Mouse (Mus musculus): ENCODE results near the gene Tmem106a. TPM values are rescaled to one million over a fixed set of nuclear protein-coding genes. Genes with fewer than 3 reads are reported as not detected.

The Tmem106a gene
- total RNA-seq, 2 experiments from 2014 or later: 1.1 to 2.5 TPM

DNA sequence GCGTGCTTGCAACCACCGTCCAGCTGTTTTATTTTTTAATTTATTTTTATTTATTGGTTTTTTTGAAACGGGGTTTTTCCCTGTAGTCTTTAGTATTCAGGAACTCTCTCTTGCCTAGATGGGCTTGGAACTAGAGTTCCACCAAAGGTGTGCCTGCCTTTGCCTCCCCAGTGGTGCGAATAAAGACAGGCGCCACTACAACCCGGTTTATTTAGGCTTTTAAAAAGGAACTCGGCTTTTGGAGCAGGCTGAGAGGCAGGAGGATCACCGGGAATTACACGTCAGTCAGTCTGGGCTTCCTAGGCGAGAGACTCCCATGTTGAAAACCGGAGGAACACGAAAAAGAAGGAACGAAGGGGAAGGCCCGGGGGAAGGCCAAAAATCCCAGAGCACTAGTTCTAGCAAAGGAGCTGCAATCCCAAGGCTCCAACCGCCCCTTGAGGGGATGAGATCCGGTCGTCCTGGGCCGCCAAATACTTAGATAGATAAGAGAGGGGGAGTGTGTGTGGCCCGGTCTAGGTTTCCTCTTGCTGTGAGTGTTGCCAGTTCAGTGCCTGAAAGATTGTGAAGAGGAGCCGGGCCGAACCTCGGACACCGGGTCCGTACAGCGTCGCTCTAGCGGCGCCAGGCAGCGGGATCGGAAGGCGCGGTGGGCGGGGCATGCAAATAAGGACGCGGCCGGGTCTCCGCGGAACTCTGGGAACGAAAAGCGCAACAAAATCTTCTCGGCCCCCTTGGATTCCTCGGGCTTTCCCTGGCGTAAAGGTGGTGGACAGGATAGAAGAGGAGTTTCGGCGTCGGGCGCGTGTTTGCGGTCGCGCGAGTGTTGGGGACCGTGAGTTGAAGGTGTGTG is 59.0 kb downstream of the Tmem106a start:
- peak; percentile 73 for DNase-seq

Other genes with a start within 250 kb of the Tmem106a start
- gene G6pc, start 214.7 kb upstream of the Tmem106a start, total RNA-seq (2021): not detected
- gene Aarsd1, start 164.6 kb upstream of the Tmem106a start, total RNA-seq (2021): 10 to 100 TPM; 16.0 to 17.1 TPM
- 1 to 10 TPM; 5.8 to 7.1 TPM for gene Gm27029, start 157.4 kb upstream of the Tmem106a start, total RNA-seq (2021)
- 1 to 10 TPM; 6.6 to 7.3 TPM for gene Rundc1, start 157.2 kb upstream of the Tmem106a start, total RNA-seq (2021)
- 100 to 1,000 TPM; 106 to 110 TPM for gene Ptges3l, start 156.9 kb upstream of the Tmem106a start, total RNA-seq (2021)
- 10 to 100 TPM; 40.6 to 42.5 TPM for gene Rpl27, start 139.9 kb upstream of the Tmem106a start, total RNA-seq (2021)
- 10 to 100 TPM in 1 of 2 experiments, 1 to 10 TPM in 1; 8.5 to 10.8 TPM for gene Ifi35, start 133.8 kb upstream of the Tmem106a start, total RNA-seq (2021)
- gene Rnd2, start 117.2 kb upstream of the Tmem106a start, total RNA-seq (2021): 1 to 10 TPM; 2.9 to 3.6 TPM
- gene Vat1, start 116.0 kb upstream of the Tmem106a start, total RNA-seq (2021): 10 to 100 TPM; 13.1 to 19.3 TPM
- gene Brca1, start 30.3 kb upstream of the Tmem106a start, total RNA-seq (2021): under 1 TPM; 0.26 to 0.94 TPM
- 10 to 100 TPM; 65.0 to 67.8 TPM for gene Nbr1, start 30.1 kb upstream of the Tmem106a start, total RNA-seq (2021)
- not detected for gene Gm11634, start 17.0 kb downstream of the Tmem106a start, total RNA-seq (2021)
- 10 to 100 TPM; 21.6 to 25.0 TPM for gene Rdm1, start 45.0 kb downstream of the Tmem106a start, total RNA-seq (2021)
- gene Arl4d, start 83.3 kb downstream of the Tmem106a start, total RNA-seq (2021): 1 to 10 TPM; 5.7 to 5.8 TPM
- 10 to 100 TPM; 12.4 TPM for gene Dhx8, start 150.7 kb downstream of the Tmem106a start, total RNA-seq (2021)
- 1 to 10 TPM; 5.7 to 6.1 TPM for gene Etv4, start 203.1 kb downstream of the Tmem106a start, total RNA-seq (2021)